Mouse (Mus musculus): ENCODE data around the gene Stk39. TPM values are rescaled to one million over a fixed set of nuclear protein-coding genes. Genes with fewer than 3 reads are reported as not detected.

Stk39 gene
- polyA plus RNA-seq, 1 experiment from 2014 or later, result 4.5 TPM

- Histone ChIP-seq H3K9me3 (ENCODE audit: control insufficient read depth, low read length) (no peaks in the 10 kb centered on the region), H3K4me1 (ENCODE audit: control insufficient read depth, insufficient read depth, low read length) (peaks cover 33% of the 10 kb centered on the region), H3K4me2 (ENCODE audit: low read depth, low read length) (peak overlapping the region; percentile 2), H3K27ac (ENCODE audit: low read length) (no peak overlapping the region), H3K9ac (ENCODE audit: low read depth, low read length) (no peak overlapping the region), H3K36me3 (ENCODE audit: control insufficient read depth, insufficient read depth, low read length) (no peaks in the 10 kb centered on the region), H3K27me3 (replicated peaks; ENCODE audit: control insufficient read depth, insufficient read depth, low read length) (no peaks in the 10 kb centered on the region), H3K4me3 (ENCODE audit: low read length) (no peak overlapping the region)
- WGBS, result 53% methylated on average over 16 of the region's 16 CpGs
- ATAC-seq, result no peak
Measured at GRCm38 (mm10) chr2:68405163-68405715, 66.8 kb downstream of the Stk39 start.

DNA sequence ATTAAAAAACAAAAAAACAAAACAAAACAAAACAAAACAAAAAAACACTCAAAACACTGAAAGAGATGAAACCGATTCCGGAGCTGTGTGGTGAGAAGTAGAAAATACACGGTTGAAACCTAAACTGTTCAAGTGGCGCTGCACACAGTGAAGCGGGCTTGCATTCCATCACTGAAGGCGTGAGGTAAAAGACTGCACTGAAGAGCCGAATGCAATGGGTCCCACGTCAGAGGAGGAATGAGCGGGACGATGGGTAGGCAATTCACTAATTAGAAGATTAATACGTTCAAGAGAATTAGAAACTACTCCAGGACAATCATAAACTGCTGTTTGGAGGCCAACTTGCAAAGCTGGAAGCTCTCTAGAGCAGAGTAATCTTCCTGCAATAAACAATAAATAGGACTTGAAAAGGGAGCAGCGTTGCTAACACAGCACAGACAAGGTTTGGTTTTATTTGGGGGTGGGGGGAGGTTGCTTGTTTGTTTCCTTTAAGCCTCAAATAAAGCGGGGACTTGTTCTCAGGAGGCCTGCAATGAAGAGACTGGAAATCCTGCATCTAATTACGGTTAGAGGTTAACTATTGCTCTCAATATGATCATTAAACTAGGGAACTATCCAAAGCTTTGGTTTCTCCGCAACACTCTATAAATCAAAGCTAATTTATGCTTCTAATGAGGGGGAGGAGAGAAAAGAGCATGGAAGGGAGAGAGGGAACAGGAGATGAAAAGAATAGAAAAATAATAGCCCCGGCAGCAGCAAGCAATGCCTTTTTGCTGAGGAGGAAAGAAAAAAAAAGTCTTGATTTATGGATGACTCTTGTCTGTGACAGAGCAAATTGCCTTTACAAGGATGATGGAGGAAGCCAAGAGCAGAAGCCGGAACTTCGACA lies 67.5 kb downstream of the Stk39 start:
- Histone ChIP-seq H3K4me3 (ENCODE audit: low read length) (no peak overlapping the region), H3K36me3 (ENCODE audit: control insufficient read depth, insufficient read depth, low read length) (no peaks in the 10 kb centered on the region), H3K9me3 (ENCODE audit: control insufficient read depth, low read length) (no peaks in the 10 kb centered on the region), H3K4me1 (ENCODE audit: control insufficient read depth, insufficient read depth, low read length) (peaks cover 26% of the 10 kb centered on the region), H3K27me3 (replicated peaks; ENCODE audit: control insufficient read depth, insufficient read depth, low read length) (no peaks in the 10 kb centered on the region), H3K27ac (ENCODE audit: low read length) (no peak overlapping the region), H3K9ac (ENCODE audit: low read depth, low read length) (no peak overlapping the region), H3K4me2 (ENCODE audit: low read depth, low read length) (peak overlapping the region; percentile 2)
- no peak for ATAC-seq
- 55% methylated on average over 18 of the region's 18 CpGs for WGBS

GRCm38 (mm10) chr2:68393611-68394549 lies 78.2 kb downstream of the Stk39 start:
- H3K4me1 ChIP-seq (ENCODE audit: control insufficient read depth, insufficient read depth, low read length), result no peaks in the 10 kb centered on the region
- H3K4me3 ChIP-seq (ENCODE audit: low read length), result no peak overlapping the region
- peak; percentile 87 for ATAC-seq
- no peaks in the 10 kb centered on the region for H3K27me3 ChIP-seq (replicated peaks; ENCODE audit: control insufficient read depth, insufficient read depth, low read length)
- H3K9ac ChIP-seq (ENCODE audit: low read depth, low read length), result no peak overlapping the region
- H3K4me2 ChIP-seq (ENCODE audit: low read depth, low read length), result peak overlapping the region; percentile 44
- H3K27ac ChIP-seq (ENCODE audit: low read length), result peak overlapping the region; percentile 72
- H3K9me3 ChIP-seq (ENCODE audit: control insufficient read depth, low read length), result no peaks in the 10 kb centered on the region
- H3K36me3 ChIP-seq (ENCODE audit: control insufficient read depth, insufficient read depth, low read length), result no peaks in the 10 kb centered on the region; the same call in 1 of the 2 replicates
- WGBS, result 57% methylated on average over 13 of the region's 13 CpGs

DNA sequence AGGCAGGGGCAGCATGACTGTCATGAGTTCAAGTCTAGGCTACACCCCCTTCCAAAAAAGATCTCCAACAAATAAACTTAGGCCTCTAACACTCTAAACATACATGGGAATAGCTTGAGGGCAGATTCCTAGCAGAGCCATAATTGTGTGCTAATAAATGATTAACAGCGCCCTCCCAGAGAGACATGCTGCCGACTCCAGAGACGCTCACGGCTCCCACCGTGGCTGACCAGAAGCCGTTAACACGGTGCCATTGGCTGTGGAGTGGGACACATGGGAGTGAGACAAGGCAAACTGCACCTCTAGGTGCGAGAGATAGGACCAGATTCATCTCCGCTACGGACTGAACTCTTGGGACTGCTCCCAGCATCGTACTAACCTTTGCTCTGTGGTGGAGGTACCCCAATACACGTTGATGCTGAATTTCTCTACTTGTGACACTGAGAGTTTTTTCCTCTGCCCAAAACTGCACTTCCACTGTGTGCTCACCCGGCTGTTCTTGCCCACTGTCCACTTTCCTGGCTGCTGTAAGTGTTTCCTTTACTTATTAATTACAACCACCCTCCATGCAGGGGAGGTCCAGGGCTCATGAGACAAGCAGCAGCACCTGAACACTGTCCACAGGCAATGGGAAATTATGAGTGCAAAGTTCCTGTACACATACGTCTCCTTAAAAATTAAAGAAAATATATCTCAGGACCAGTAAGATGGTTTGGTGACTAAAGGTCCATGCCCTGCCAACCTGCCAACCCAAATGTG lies 84.1 kb downstream of the Stk39 start:
- H3K9me3 ChIP-seq (ENCODE audit: control insufficient read depth, low read length), result no peaks in the 10 kb centered on the region
- H3K9ac ChIP-seq (ENCODE audit: low read depth, low read length), result no peak overlapping the region
- ATAC-seq, result peak; percentile 45
- H3K27me3 ChIP-seq (replicated peaks; ENCODE audit: control insufficient read depth, insufficient read depth, low read length), result no peaks in the 10 kb centered on the region
- 64% methylated on average over 14 of the region's 14 CpGs for WGBS
- H3K4me1 ChIP-seq (ENCODE audit: control insufficient read depth, insufficient read depth, low read length), result peaks cover 9% of the 10 kb centered on the region
- H3K4me3 ChIP-seq (ENCODE audit: low read length), result no peak overlapping the region
- H3K36me3 ChIP-seq (ENCODE audit: control insufficient read depth, insufficient read depth, low read length), result no peaks in the 10 kb centered on the region; the same call in 1 of the 2 replicates
- H3K27ac ChIP-seq (ENCODE audit: low read length), result no peak overlapping the region
- H3K4me2 ChIP-seq (ENCODE audit: low read depth, low read length), result peak overlapping the region; percentile 27

GRCm38 (mm10) chr2:68386313-68386863 lies 85.7 kb downstream of the Stk39 start:
- Histone ChIP-seq H3K4me3 (ENCODE audit: low read length) (no peak overlapping the region), H3K27ac (ENCODE audit: low read length) (peak overlapping the region; percentile 69; the same call in 1 of the 2 replicates), H3K9me3 (ENCODE audit: control insufficient read depth, low read length) (no peaks in the 10 kb centered on the region), H3K36me3 (ENCODE audit: control insufficient read depth, insufficient read depth, low read length) (no peaks in the 10 kb centered on the region; the same call in 1 of the 2 replicates), H3K4me2 (ENCODE audit: low read depth, low read length) (no peak overlapping the region), H3K9ac (ENCODE audit: low read depth, low read length) (no peak overlapping the region), H3K4me1 (ENCODE audit: control insufficient read depth, insufficient read depth, low read length) (peaks cover 24% of the 10 kb centered on the region), H3K27me3 (replicated peaks; ENCODE audit: control insufficient read depth, insufficient read depth, low read length) (no peaks in the 10 kb centered on the region)
- ATAC-seq, result no peak
- 73% methylated on average over 10 of the region's 10 CpGs for WGBS

DNA sequence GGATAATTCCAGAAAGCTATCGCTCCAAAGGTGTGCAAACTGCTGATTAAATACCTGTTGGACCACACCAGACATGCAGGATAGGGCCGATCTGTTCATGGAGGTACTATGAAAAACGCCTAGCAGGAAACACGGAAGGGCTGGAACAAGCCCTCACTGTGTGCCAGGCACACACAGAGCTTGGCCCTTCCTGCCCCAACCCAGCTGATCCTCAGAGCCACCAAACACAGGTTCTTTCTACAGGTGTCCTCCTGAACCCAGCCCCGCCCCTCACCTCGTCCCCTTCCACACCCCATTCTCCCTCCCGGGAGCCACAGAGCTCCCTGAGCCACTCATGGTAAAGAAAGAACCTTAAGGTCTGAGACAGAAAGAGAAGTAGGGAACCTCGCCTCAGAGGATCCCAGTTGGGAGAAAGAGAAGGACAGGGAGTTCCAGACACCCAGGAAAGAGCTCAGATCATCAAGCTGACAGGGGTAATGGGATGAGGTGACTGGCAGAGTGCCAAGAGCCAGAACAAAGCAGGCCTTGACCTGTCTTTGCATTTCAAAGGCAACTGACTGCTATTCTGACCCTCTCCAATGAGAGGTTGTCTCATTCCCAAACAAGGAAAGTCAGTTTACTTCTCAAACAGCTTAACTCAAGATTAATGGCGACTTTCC lies 86.3 kb downstream of the Stk39 start:
- Histone ChIP-seq H3K9me3 (ENCODE audit: control insufficient read depth, low read length) (no peaks in the 10 kb centered on the region), H3K4me3 (ENCODE audit: low read length) (no peak overlapping the region), H3K4me2 (ENCODE audit: low read depth, low read length) (peak overlapping the region; percentile 14; the same call in 1 of the 2 replicates), H3K27me3 (replicated peaks; ENCODE audit: control insufficient read depth, insufficient read depth, low read length) (no peaks in the 10 kb centered on the region), H3K36me3 (ENCODE audit: control insufficient read depth, insufficient read depth, low read length) (no peaks in the 10 kb centered on the region; the same call in 1 of the 2 replicates), H3K4me1 (ENCODE audit: control insufficient read depth, insufficient read depth, low read length) (peaks cover 28% of the 10 kb centered on the region), H3K27ac (ENCODE audit: low read length) (peak overlapping the region; percentile 69), H3K9ac (ENCODE audit: low read depth, low read length) (no peak overlapping the region)
- peak; percentile 71 for ATAC-seq
- whole genome bisulfite sequencing, result 66% methylated on average over 9 of the region's 9 CpGs

DNA sequence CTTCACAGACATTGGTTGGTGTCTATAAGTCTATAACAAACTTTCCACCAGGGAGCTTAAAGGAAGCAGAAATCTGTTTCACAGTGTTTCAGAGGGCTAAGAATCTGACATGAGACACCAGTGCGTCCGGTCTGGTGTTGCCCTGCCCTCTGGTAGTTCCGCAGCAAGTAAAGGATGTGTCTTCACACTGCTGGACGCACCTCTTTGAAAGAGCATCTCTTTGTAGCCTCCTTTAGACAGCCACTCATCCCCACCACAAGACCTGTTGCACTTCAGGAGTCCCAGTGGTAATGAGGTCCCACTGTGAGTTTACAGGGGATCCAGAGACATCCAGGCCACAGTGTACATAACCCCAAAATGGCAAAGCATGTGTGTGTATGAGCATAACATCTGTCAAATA lies 88.1 kb downstream of the Stk39 start:
- 88% methylated on average over 4 of the region's 4 CpGs for WGBS
- H3K4me2 ChIP-seq (ENCODE audit: low read depth, low read length), result no peak overlapping the region
- no peaks in the 10 kb centered on the region for H3K27me3 ChIP-seq (replicated peaks; ENCODE audit: control insufficient read depth, insufficient read depth, low read length)
- H3K36me3 ChIP-seq (ENCODE audit: control insufficient read depth, insufficient read depth, low read length), result no peaks in the 10 kb centered on the region; the same call in 1 of the 2 replicates
- H3K27ac ChIP-seq (ENCODE audit: low read length), result no peak overlapping the region
- no peak overlapping the region for H3K9ac ChIP-seq (ENCODE audit: low read depth, low read length)
- peaks cover 32% of the 10 kb centered on the region for H3K4me1 ChIP-seq (ENCODE audit: control insufficient read depth, insufficient read depth, low read length)
- no peak for ATAC-seq
- no peaks in the 10 kb centered on the region for H3K9me3 ChIP-seq (ENCODE audit: control insufficient read depth, low read length)
- H3K4me3 ChIP-seq (ENCODE audit: low read length), result no peak overlapping the region

- Histone ChIP-seq H3K4me3 (ENCODE audit: low read length) (no peak overlapping the region), H3K27me3 (replicated peaks; ENCODE audit: control insufficient read depth, insufficient read depth, low read length) (no peaks in the 10 kb centered on the region), H3K4me2 (ENCODE audit: low read depth, low read length) (0 out of 2 replicates have a peak overlapping the region, but pooled peaks have one; percentile 14), H3K36me3 (ENCODE audit: control insufficient read depth, insufficient read depth, low read length) (no peaks in the 10 kb centered on the region), H3K4me1 (ENCODE audit: control insufficient read depth, insufficient read depth, low read length) (peaks cover 30% of the 10 kb centered on the region), H3K9me3 (ENCODE audit: control insufficient read depth, low read length) (no peaks in the 10 kb centered on the region), H3K27ac (ENCODE audit: low read length) (peak overlapping the region; percentile 75), H3K9ac (ENCODE audit: low read depth, low read length) (no peak overlapping the region)
- WGBS, result 52% methylated on average over 11 of the region's 11 CpGs
- peak; percentile 59 for ATAC-seq
Measured at GRCm38 (mm10) chr2:68382394-68383059, 89.5 kb downstream of the Stk39 start.

Data from intestine, embryonic 16.5 days (tissue).